Comparison of ENCODE assay signal across 21 mouse cellular contexts in genomic region chr10:69790606-69791005, GRCm38 (mm10).
"Had no signal": no experiment of that assay in that cellular context is flagged by ENCODE, and none has a peak within 500 bp of the region (broad histone marks: within the 10 kb centered on the region; RNA-seq: fewer than 3 reads in every experiment).

No protein-coding gene starts in this region.

- H3K9ac ChIP-seq: liver, embryonic 13.5 days; liver, embryonic 15.5 days; liver, postnatal 0 days; lung, embryonic 15.5 days; midbrain, embryonic 13.5 days; midbrain, embryonic 15.5 days; neural tube, embryonic 12.5 days had no signal

- H3K36me3 ChIP-seq: liver, embryonic 13.5 days; liver, embryonic 15.5 days; lung, embryonic 15.5 days; midbrain, embryonic 13.5 days; midbrain, embryonic 15.5 days; neural tube, embryonic 12.5 days had no signal

- H3K27me3 ChIP-seq: liver, embryonic 13.5 days; liver, embryonic 15.5 days; lung, embryonic 15.5 days; megakaryocyte, embryonic 14.5 days; midbrain, embryonic 13.5 days; midbrain, embryonic 15.5 days; neural tube, embryonic 12.5 days had no signal

- H3K27ac ChIP-seq: liver, embryonic 13.5 days; liver, embryonic 15.5 days; lung, embryonic 15.5 days; macrophage; midbrain, embryonic 13.5 days; midbrain, embryonic 15.5 days; neural tube, embryonic 12.5 days had no signal

- DNase-seq: liver, embryonic 13.5 days; liver, postnatal 0 days; lung, adult 2 months; lung, postnatal 14 days; lung, postnatal 36 days; right cerebral cortex, adult 18-20 months; right cerebral cortex, postnatal 25 days; right cerebral cortex, postnatal 4 days; spleen, adult 18-20 months; thymus, adult 18-20 months; thymus, postnatal 14 days; thymus, postnatal 36 days had no signal

- ATAC-seq: liver, postnatal 0 days; lung, postnatal 0 days; midbrain, embryonic 13.5 days; midbrain, embryonic 15.5 days had no signal

- H3K4me2 ChIP-seq: liver, embryonic 13.5 days; liver, embryonic 15.5 days; lung, embryonic 15.5 days; midbrain, embryonic 11.5 days; midbrain, embryonic 13.5 days; midbrain, embryonic 15.5 days; neural tube, embryonic 12.5 days had no signal

- H3K4me3 ChIP-seq: liver, embryonic 13.5 days; liver, embryonic 15.5 days; lung, embryonic 15.5 days; megakaryocyte, embryonic 14.5 days; midbrain, embryonic 13.5 days; midbrain, embryonic 15.5 days; neural tube, embryonic 12.5 days had no signal

- H3K9me3 ChIP-seq: liver, embryonic 13.5 days; liver, embryonic 15.5 days; lung, embryonic 15.5 days; midbrain, embryonic 13.5 days; midbrain, embryonic 15.5 days; neural tube, embryonic 12.5 days had no signal
